Mouse (Mus musculus) gastrocnemius, postnatal 14 days (tissue): ENCODE measurements around the gene Chil1. TPM values are rescaled to one million over a fixed set of nuclear protein-coding genes. Genes with fewer than 3 reads are reported as not detected.

Experiments used
- DNase-seq: peaks from one replicate; pipeline ENCODE4 v3.0.0; 2021; ENCODE audit warnings: mixed read lengths
- intact Hi-C: fragments of 180-260 bp; cut with DNase I; formaldehyde crosslinking; loops from one replicate; pipeline ENCODE4 v1.15.1; 2025; ENCODE audit warnings: low total_unique reads
- long read RNA-seq, 2 experiments: library from polyadenylated mRNA; stranded (forward); transcript quantifications; one replicate each; pipeline ENCODE4 v2.0.0; 2021
- total RNA-seq, 2 experiments: library from RNA; stranded (reverse); gene quantifications; 2 replicates each; pipeline ENCODE4 v1.2.3; 2021

The Chil1 gene
- 1 to 10 TPM; 1.4 to 2.0 TPM for total RNA-seq
- long read RNA-seq, experiment 1, partial matches to known transcripts: 2 of 10 reads
- long read RNA-seq, experiment 1, other reads (novel, unspliced or antisense): 3 of 10 reads
- long read RNA-seq, experiment 2, partial matches to known transcripts: 0 of 3 reads
- long read RNA-seq, experiment 2, other reads (novel, unspliced or antisense): 0 of 3 reads

- no peak for DNase-seq
- intact Hi-C loops: no loop called here
Observed at GRCm38 (mm10) chr1:134182025-134182424, at the start of gene Chil1. Gene Chil1, plus strand, starts transcription at chr1:134182176.

- DNase-seq: no peak
- intact Hi-C loops: no loop called here
Observed at GRCm38 (mm10) chr1:134133316-134133715, 48.7 kb upstream of the Chil1 start.

- DNase-seq: no peak
- intact Hi-C loops: no loop called here
Observed at GRCm38 (mm10) chr1:134136351-134136750, 45.6 kb upstream of the Chil1 start.

- intact Hi-C loops: no loop called here
- DNase-seq: no peak
Observed at GRCm38 (mm10) chr1:134138424-134138823, 43.6 kb upstream of the Chil1 start.

- intact Hi-C loops: no loop called here
- no peak for DNase-seq
Observed at GRCm38 (mm10) chr1:134142363-134142794, 39.6 kb upstream of the Chil1 start.

GRCm38 (mm10) chr1:134146066-134146465, 35.9 kb upstream of the Chil1 start:
- intact Hi-C loops: no loop called here
- no peak for DNase-seq

- no peak for DNase-seq
- intact Hi-C loops: loop anchor here (5.0 kb wide), 3 partner anchors 47 to 172 kb away; no protein-coding TSS in a partner anchor
Observed at GRCm38 (mm10) chr1:134150076-134150475, 31.9 kb upstream of the Chil1 start.

GRCm38 (mm10) chr1:134150745-134151144, 31.2 kb upstream of the Chil1 start:
- intact Hi-C loops: loop anchor here (5.0 kb wide), 3 partner anchors 47 to 172 kb away; no protein-coding TSS in a partner anchor
- no peak for DNase-seq

GRCm38 (mm10) chr1:134151655-134152412, 30.1 kb upstream of the Chil1 start:
- intact Hi-C loops: loop anchor here (5.0 kb wide), 3 partner anchors 45 to 170 kb away; no protein-coding TSS in a partner anchor
- peak; percentile 70 for DNase-seq

GRCm38 (mm10) chr1:134152626-134153590, 29.1 kb upstream of the Chil1 start:
- intact Hi-C loops: loop anchor here (5.0 kb wide), 3 partner anchors 44 to 169 kb away; no protein-coding TSS in a partner anchor
- DNase-seq: no peak

GRCm38 (mm10) chr1:134154121-134154520, 27.9 kb upstream of the Chil1 start:
- intact Hi-C loops: loop anchor here (5.0 kb wide), 3 partner anchors 43 to 168 kb away; no protein-coding TSS in a partner anchor
- DNase-seq: no peak

- DNase-seq: no peak
Observed at GRCm38 (mm10) chr1:134154655-134155054, 27.3 kb upstream of the Chil1 start.

GRCm38 (mm10) chr1:134160404-134160803, 21.6 kb upstream of the Chil1 start:
- intact Hi-C loops: no loop called here
- DNase-seq: no peak

More at GRCm38 (mm10) chr1:134154655-134155054, 27.3 kb upstream of the Chil1 start:
- intact Hi-C loops: loop anchor here (5.0 kb wide), 3 partner anchors 43 to 168 kb away; no protein-coding TSS in a partner anchor

GRCm38 (mm10) chr1:134161399-134161798, 20.6 kb upstream of the Chil1 start:
- intact Hi-C loops: no loop called here
- no peak for DNase-seq

GRCm38 (mm10) chr1:134162510-134163225, 19.3 kb upstream of the Chil1 start:
- intact Hi-C loops: no loop called here

GRCm38 (mm10) chr1:134163476-134163875, 18.5 kb upstream of the Chil1 start:
- no peak for DNase-seq
- intact Hi-C loops: no loop called here

More at GRCm38 (mm10) chr1:134162510-134163225, 19.3 kb upstream of the Chil1 start:
- DNase-seq: no peak

- intact Hi-C loops: no loop called here
- DNase-seq: no peak
Observed at GRCm38 (mm10) chr1:134164454-134164853, 17.5 kb upstream of the Chil1 start.

- no peak for DNase-seq
- intact Hi-C loops: no loop called here
Observed at GRCm38 (mm10) chr1:134166547-134166946, 15.4 kb upstream of the Chil1 start.
